Mouse (Mus musculus) erythroid progenitor cell, adult 5-6 weeks (primary cell): Measurements from ENCODE around the gene Tmem9b. TPM values are rescaled to one million over a fixed set of nuclear protein-coding genes. Genes with fewer than 3 reads are reported as not detected.

Source experiments
- ATAC-seq: replicated peaks from 2 replicates; pipeline ENCODE4 v1.8.0; 2016; ENCODE audit warnings: moderate number of reproducible peaks, mild to moderate bottlenecking, moderate TSS enrichment, inconsistent platforms; ENCODE audit not compliant: poor library complexity, low FRiP score, severe bottlenecking
- total RNA-seq, 2 experiments: library from RNA; stranded (forward) in 1 of 2; stranded (reverse) in 1 of 2; fragments of 150-400 nt in 1 of 2; fragments of 186-747, 209-891 nt in 1 of 2; gene quantifications; 2 replicates each; pipeline versions ENCODE4 v1.2.3 to v1.2.4; 2015 to 2017; ENCODE audit warnings: low replicate concordance in 2 of 2

Tmem9b gene
- total RNA-seq, 2 experiments from 2014 or later = 22.2 to 57.8 TPM

- no peak for ATAC-seq
Measured at GRCm38 (mm10) chr7:109694576-109695338, 57.9 kb downstream of the Tmem9b start.

DNA sequence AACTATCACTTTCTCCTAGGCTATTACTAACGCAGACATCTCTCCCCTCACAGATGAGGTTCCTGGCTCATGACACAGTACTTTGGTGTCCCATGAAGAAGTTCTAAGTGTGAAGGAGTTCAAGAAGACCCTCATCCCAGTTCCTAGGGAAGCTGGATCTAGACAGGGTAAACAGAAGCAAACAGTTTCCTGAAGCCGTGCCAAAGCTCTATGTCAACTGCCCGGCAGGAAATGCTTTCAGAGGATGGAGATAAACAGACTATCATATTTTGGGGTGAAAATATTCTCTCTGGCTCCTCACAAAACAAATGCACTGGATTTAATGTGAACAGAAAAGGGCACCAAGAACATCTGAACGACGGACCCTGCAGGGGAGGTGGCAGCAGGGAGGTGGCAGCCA lies 61.7 kb downstream of the Tmem9b start:
- no peak for ATAC-seq

DNA sequence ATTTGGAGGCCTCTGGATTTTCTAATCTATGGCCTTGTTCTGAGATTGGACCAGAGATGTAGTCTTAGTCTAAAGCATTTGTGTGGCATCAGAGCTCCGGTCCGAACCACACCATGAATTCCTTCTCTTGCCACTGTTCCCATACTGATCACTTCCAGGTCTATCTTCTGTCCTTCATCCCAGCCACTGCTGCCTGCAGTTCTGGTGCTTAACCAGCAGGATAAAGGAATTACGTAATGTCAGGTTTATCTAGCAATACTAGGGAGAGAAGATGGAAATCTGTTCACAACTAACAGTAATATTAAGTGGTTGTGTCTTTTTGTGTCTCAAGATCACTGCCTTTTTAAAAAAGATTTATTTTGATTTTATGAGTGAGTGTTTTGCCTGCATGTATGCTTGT lies 62.6 kb downstream of the Tmem9b start:
- no peak for ATAC-seq

DNA sequence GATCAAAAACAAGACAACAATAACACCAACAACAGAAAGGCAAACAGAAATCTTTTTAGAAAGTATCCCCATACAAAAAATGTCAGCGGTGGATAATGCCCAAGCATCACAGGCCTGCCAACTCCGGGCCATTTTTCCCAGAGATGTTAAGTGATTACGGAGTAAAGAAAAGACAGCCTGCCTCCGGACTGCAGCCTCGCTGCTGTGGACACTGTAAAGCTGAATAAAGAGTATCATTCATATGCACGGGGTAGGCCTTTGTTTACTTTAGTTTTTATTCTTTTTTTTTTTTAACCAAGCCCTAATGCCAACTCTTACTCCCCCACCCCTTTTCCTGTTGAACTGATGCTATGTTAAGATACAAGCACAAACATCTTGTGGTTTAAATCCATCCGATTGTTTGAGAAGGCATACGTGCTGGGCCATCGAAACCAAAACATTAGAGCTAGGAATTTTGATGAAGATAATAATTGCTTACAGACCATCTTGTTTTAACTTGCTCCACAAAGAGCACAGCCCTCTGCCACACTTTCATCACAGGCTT lies 66.0 kb downstream of the Tmem9b start:
- no peak for ATAC-seq

Other genes starting within 250 kb of the Tmem9b start
- gene Trim66, start 244.7 kb downstream of the Tmem9b start, total RNA-seq (2015; ENCODE audit: low replicate concordance) = not detected in 2 replicates
- gene Trim66, start 244.7 kb downstream of the Tmem9b start, total RNA-seq (2017; ENCODE audit: low replicate concordance) = not detected in 2 replicates
- gene Rpl27a, start 233.7 kb downstream of the Tmem9b start, total RNA-seq (2015; ENCODE audit: low replicate concordance) = 221 and 228 TPM in 2 replicates
- gene Rpl27a, start 233.7 kb downstream of the Tmem9b start, total RNA-seq (2017; ENCODE audit: low replicate concordance) = 113 and 169 TPM in 2 replicates
- gene St5, start 49.3 kb downstream of the Tmem9b start, total RNA-seq (2015; ENCODE audit: low replicate concordance) = 143 and 246 TPM in 2 replicates
- 82.6 and 96.9 TPM in 2 replicates for gene St5, start 49.3 kb downstream of the Tmem9b start, total RNA-seq (2017; ENCODE audit: low replicate concordance)
- gene Akip1, start 49.2 kb downstream of the Tmem9b start, total RNA-seq (2015; ENCODE audit: low replicate concordance) = 36.8 and 57.0 TPM in 2 replicates
- 21.6 and 23.0 TPM in 2 replicates for gene Akip1, start 49.2 kb downstream of the Tmem9b start, total RNA-seq (2017; ENCODE audit: low replicate concordance)
- gene BC051019, start 29.0 kb downstream of the Tmem9b start, total RNA-seq (2015; ENCODE audit: low replicate concordance) = not detected in 2 replicates
- gene BC051019, start 29.0 kb downstream of the Tmem9b start, total RNA-seq (2017; ENCODE audit: low replicate concordance) = not detected in 2 replicates
- not detected in 2 replicates for gene Ascl3, start 21.1 kb downstream of the Tmem9b start, total RNA-seq (2015; ENCODE audit: low replicate concordance)
- not detected in 2 replicates for gene Ascl3, start 21.1 kb downstream of the Tmem9b start, total RNA-seq (2017; ENCODE audit: low replicate concordance)
- 18.9 and 22.0 TPM in 2 replicates for gene Nrip3, start 29.1 kb upstream of the Tmem9b start, total RNA-seq (2015; ENCODE audit: low replicate concordance)
- gene Nrip3, start 29.1 kb upstream of the Tmem9b start, total RNA-seq (2017; ENCODE audit: low replicate concordance) = 25.0 and 38.0 TPM in 2 replicates
- not detected in 2 replicates for gene Scube2, start 112.8 kb upstream of the Tmem9b start, total RNA-seq (2015; ENCODE audit: low replicate concordance)
- gene Scube2, start 112.8 kb upstream of the Tmem9b start, total RNA-seq (2017; ENCODE audit: low replicate concordance) = not detected in 2 replicates
- 35.2 and 40.4 TPM in 2 replicates for gene Dennd5a, start 207.6 kb upstream of the Tmem9b start, total RNA-seq (2015; ENCODE audit: low replicate concordance)
- gene Dennd5a, start 207.6 kb upstream of the Tmem9b start, total RNA-seq (2017; ENCODE audit: low replicate concordance) = 22.4 and 24.8 TPM in 2 replicates
- 42.2 and 76.3 TPM in 2 replicates for gene Tmem41b, start 234.1 kb upstream of the Tmem9b start, total RNA-seq (2015; ENCODE audit: low replicate concordance)
- gene Tmem41b, start 234.1 kb upstream of the Tmem9b start, total RNA-seq (2017; ENCODE audit: low replicate concordance) = 49.9 and 76.2 TPM in 2 replicates